Mouse (Mus musculus): Measurements from ENCODE around the gene Dlx6.

DNA sequence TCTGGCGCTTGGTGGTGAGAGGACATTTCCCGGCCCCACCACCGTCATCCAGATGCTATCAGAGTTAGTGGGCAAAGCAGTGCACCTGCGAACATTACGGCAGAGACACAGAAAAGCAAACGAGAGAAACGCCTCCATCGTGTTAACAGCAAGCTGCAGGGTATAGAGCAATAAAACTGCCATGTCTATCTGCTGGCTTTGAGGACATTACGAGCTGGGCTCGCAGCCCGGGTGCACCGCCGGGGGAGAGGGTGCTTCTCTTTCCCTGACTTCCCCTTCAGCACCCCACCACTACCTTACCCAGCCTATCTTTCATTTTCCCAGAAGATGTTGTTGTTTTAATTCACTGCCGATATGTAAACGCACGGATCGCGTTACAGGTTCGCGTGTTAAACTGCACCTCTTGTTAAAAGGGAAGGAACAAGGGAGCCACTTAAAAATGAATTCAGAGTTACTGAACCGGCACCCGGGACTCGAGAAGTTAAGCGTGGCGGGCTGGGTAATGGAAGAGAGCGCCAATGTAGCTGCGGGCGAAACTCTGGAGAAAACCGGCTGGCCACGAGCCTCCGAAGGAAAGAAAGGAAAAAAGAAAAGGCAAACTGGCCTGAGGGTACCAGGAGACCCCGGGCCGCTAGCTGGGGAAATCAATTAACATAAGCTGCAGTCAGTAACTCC lies 2.6 kb upstream of the Dlx6 start:
- TF ChIP-seq CTCF (IDR thresholded peaks at IDR 0.05; ENCODE audit: control insufficient read depth, insufficient read depth, insufficient replicate concordance, low read depth, low read length) (no peak), POLR2A (IDR thresholded peaks at IDR 0.05; ENCODE audit: control insufficient read depth, low read depth, low read length) (no peak)
